Mouse (Mus musculus) regulatory T cell (primary cell): ENCODE measurements at regions not wholly inside any gene's neighbourhood (a gene's known extent, or its start where the extent isn't known, plus 50 kb on each side); places are given as distances from the start of the nearest gene placed in this dataset.
"Not testable (repeated sequence)": the region's sequence is repeated elsewhere in the genome, so short reads cannot be mapped to it uniquely, and the experiment has no call there.

Experiments used
- in situ Hi-C: fragments of 300-600 bp; cut with MboI, MseI; formaldehyde crosslinking; loops from one replicate; pipeline ENCODE4 v1.15.1; 2025; ENCODE audit warnings: high pct_unique_total_duplicates

DNA sequence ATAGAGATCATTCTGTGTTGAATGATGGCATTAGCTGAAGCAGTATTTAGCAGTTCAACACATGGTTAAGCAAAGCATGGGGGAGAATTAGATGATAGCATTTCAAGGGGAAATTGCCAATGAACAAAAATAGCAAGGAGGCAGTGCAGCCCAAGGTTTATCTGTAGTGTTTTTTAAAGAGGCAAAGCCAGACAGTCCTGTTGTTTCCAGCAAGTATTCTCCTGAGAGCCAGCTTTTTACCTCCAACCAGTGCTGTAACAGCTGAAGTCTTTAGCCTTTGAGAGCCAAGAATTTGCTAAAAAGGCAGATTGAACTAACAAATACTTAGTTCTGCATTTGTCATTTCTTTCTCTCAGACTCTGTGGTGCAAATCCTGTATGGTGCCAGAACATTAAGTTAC lies 305.1 kb upstream of the Arx start:
- in situ Hi-C loops, result no loop called here

GRCm38 (mm10) chrX:93002236-93002976 lies 283.8 kb upstream of the Arx start:
- in situ Hi-C loops, result no loop called here

- in situ Hi-C loops, result no loop called here
These were observed 279.6 kb upstream of the Arx start for GRCm38 (mm10) chrX:93006681-93007080.

GRCm38 (mm10) chrX:93011578-93011977 lies 274.7 kb upstream of the Arx start:
- in situ Hi-C loops, result no loop called here

GRCm38 (mm10) chrX:93016391-93016790 lies 269.9 kb upstream of the Arx start:
- in situ Hi-C loops, result no loop called here

GRCm38 (mm10) chrX:93041096-93041495 lies 245.1 kb upstream of the Arx start:
- in situ Hi-C loops, result no loop called here

GRCm38 (mm10) chrX:93042736-93043135 lies 243.5 kb upstream of the Arx start:
- in situ Hi-C loops, result no loop called here

DNA sequence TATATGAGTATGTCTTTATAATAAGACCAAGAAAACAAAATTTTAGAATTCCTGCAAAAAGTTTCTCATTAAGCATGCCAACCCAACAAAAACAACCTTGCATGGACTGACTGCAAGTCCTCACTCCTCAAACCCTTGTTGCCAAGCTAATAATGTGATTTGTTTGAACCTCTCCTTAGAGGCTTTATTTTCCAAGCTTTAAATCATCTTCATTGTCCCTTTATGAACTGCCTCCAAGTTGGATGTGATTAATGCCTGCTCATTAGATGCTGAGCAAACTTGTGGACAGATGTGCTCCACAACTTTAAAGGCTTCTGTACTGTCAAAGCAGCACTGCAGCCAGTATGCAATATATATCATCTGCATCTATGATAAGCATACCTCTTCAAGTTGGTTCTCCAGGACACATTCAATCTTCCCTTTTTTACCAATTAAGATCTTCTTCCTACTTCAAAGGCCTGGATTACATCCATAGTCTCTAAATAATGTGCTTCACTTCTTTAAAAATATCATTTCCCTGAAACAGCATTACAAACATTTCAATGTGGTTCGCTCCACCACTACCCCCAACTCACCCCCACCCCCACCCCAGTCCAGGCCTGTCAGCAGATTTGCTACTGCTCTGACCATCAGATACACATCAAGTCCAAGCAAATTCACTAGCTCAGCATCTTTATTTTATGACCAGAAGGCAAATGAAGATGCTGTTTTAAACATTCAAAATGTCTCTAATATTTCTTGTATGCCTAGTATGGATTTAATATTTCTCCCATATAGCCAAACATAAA lies 237.1 kb upstream of the Arx start:
- in situ Hi-C loops, result no loop called here

- in situ Hi-C loops, result no loop called here
These were observed 236.5 kb upstream of the Arx start for GRCm38 (mm10) chrX:93049755-93050143.

GRCm38 (mm10) chrX:93059533-93059932 lies 226.7 kb upstream of the Arx start:
- in situ Hi-C loops, result no loop called here

DNA sequence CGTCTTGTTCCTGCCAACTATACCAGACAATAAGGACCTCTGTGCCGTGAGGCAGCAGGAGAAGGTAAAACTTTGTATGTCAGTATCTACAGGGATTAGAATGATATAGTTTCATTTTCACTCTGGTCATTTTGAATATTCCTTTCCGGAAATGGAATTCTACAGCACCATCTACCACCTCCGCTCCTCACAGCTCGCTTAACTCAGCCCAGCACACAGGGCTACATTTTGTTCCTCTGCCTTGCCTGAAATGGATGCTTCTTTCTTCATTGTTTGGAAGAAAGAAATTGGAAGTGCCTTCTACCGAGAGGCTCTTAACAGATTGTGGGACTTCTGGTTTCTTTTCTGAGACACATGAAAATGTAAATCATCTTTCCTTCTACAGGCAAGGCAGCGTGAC lies 217.4 kb upstream of the Arx start:
- in situ Hi-C loops, result no loop called here

DNA sequence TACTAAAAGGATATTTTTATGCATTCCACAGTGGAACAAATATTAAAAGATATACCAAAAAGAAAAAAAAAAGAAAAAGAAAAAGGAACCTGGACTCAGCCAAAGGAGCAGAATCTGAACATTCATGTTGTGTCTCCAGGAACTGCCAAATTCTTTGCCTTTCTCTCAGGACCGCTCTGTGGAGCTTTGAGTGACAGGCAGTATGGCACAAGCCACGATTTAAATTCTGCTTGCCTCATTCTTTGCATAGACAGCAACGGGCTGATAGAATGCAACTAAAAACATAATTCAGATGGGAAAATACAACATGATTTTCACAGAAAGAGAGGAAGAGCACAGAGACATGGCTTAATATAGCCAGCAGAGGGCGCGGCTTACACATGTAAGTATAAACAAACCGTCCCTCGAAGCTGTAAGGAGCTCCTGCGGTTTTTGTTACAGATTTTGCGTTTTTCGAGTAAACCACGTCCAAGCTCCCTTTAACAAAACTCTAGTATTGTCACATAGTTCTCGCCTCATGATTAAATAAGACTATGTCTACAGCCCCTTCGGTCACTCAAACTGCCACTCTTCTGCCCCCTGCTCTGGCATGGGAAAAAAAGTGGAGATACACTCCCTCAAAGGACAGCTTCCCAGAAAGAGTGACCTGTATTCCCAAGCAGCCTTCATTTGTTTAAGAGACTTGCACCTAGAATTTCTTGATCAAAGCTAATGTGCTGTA lies 216.5 kb upstream of the Arx start:
- in situ Hi-C loops, result loop anchor here (10.0 kb wide), 2 partner anchors 375 to 485 kb away; no protein-coding TSS in a partner anchor

DNA sequence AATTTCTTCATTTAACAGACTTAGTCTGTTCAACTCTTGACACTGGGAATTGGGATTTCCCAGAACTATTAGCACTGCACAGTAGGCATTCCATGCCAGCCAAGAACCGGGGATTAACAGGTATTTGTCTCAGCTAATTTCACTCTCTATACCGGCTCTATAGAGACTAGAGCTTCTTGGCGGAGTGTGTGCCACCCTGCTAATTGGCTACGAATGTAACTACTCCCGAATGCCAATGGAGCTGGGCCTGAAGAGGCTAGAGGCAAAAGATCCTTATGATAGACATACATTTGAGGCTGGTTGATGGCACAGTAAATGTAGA lies 216.0 kb upstream of the Arx start:
- in situ Hi-C loops, result loop anchor here (10.0 kb wide), 2 partner anchors 375 to 485 kb away; no protein-coding TSS in a partner anchor

DNA sequence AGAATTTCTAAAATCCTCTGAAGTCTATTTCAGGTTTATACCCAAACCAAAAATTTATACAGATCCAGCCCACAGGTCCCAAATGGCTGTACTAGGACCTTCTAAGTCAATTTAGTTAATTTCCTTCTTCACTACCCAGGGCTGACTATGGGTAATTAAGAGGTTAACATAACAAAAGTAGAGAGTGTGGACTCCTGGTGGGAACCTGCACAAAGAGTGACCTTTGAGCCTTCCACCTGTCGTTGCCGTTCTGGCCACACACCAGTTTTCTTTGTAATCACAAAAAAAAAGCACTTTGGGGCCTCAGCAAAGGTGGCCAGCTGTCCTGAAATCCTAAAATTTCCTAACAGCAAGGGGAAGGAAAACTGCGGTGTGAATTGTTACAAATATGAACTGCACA lies 197.3 kb upstream of the Arx start:
- in situ Hi-C loops, result no loop called here

DNA sequence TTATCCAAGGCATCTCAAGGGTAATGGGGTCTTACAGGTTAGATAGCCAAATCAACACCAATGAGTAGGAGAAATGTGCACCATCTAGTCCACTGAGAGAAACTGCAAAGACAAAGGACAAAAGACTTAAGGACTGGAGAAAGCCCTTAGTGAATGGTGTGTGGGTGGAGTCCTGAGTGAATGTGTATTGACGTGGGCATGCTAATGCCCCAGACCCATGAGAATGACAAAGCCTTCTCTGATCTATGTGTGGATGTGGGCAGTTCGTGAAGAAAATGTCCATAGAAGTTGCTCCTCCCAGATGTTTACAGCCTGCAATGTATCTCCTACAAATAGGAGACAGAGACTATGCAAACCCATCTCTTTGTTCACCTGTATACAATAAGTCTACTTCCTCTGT lies 188.7 kb upstream of the Arx start:
- in situ Hi-C loops, result no loop called here

DNA sequence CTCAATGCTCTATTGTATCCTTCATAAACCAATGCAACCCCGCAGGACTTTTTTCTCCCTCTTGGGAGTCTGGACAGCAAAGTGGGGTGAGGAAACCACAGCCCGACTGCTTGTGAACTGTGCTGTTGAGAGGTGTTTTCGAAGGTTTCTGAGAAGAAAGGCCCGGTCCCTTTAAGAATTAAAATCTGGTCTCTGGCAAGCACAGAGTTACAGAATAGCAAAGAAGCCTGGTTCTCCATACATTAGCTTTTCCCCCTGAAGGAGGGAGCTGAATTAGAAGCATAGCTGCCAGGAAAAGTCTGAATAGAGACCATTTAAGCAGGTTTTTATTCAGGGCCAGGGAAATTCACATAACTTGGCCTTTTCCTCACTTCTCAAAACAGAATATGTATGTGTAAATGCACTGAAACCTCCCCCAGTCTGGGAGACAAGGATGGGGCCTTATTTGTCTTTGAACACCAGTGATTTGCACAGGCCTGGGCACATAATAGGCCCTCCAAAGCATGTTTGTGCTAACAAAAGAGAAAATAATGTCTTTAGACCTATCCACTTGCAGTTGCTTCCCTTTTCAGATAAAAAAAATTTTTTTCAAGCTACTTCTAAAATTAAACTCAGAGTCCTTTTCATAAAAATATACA lies 178.2 kb upstream of the Arx start:
- in situ Hi-C loops, result no loop called here

- in situ Hi-C loops, result not testable (repeated sequence)
These were observed 131.9 kb upstream of the Arx start for GRCm38 (mm10) chrX:93154367-93154766.

GRCm38 (mm10) chrX:93159105-93159504 lies 127.1 kb upstream of the Arx start:
- in situ Hi-C loops, result no loop called here

DNA sequence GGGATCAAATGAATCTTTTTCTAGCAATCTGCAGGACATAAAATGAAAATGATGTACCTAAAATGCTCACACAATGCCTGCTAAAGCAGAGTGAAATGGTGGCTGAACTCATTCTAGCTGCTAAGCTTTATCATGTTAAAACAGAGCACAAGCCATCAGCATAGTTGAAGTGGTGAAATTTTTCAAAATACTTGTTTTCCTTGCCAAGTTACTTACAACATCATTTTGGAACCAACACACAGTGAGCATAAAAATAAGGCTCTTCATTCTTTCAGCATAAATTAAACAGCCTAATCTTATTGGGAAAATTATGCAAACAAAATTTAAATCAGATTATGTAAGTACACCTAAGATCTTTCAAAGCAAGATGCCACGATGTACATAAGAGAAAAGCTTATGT lies 125.3 kb upstream of the Arx start:
- in situ Hi-C loops, result no loop called here
